Mouse (Mus musculus): ENCODE data around the gene Fus.
"Not testable (repeated sequence)": the region's sequence is repeated elsewhere in the genome, so short reads cannot be mapped to it uniquely, and the experiment has no call there.

Fus gene

DNA sequence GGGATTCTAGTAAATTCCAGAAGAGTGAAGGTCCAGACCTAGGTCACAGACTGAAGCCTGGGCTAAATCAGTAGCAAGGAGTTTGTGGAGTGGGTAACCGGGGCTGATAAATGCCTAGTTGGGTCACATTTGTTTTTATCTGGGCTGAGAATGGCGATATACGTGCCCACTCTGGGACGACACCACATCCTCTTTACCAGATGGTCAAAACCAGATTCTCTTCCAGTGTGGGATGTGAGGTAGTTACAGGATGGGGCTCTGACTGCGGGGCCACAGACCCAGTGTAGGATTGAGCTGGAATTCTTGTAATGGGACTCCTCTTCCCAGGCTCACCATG, 36.9 kb downstream of the Fus start:
- no peak for DNase-seq (ENCODE audit: inconsistent age in 2 of 2, low spot score in 1 of 2)

DNA sequence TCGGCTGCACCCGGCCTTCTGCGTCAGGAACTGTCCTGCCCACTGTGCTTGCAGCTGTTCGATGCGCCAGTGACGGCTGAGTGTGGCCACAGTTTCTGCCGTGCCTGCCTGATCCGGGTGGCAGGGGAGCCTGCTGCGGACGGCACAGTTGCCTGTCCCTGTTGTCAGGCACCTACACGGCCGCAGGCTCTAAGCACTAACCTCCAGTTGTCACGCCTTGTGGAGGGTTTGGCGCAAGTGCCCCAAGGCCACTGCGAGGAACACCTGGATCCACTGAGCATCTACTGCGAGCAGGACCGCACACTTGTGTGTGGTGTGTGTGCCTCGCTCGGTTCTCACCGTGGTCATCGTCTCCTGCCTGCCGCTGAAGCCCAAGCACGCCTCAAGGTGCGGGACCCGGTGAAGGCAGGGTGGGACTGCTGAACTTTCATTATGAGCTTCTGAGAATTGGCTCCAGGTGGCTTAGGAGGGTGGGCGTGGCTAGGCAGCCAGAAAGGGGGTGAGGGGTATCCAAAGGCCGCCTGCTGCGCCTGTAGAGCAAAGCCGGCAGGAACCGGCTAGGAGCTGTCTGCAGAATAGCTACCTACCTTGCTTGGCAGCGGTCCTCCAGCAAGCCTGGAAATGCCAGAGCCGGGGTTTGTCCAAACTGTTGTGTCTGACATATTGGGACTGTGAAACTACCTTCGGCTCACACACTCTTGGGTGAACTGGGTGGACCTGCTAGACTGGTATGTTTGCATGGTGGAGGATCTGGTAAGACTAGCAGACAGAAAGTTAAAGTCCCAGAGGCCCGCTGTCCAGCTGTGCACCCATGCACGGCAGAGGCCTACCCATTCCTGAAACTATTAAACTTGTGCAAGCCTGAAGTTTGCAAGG, 37.5 kb downstream of the Fus start:
- DNase-seq (ENCODE audit: inconsistent age in 2 of 2, low spot score in 1 of 2) = no peak

- no peak for DNase-seq (ENCODE audit: inconsistent age in 2 of 2, low spot score in 1 of 2)
Observed at GRCm38 (mm10) chr7:128006193-128006592, 38.9 kb downstream of the Fus start.

- DNase-seq (ENCODE audit: inconsistent age in 2 of 2, low spot score in 1 of 2) = no peak
Observed at GRCm38 (mm10) chr7:128009715-128010340, 42.6 kb downstream of the Fus start.

- no peak for DNase-seq (ENCODE audit: inconsistent age in 2 of 2, low spot score in 1 of 2)
Observed at GRCm38 (mm10) chr7:128012136-128012780, 45.0 kb downstream of the Fus start.

GRCm38 (mm10) chr7:128013116-128013515, 45.9 kb downstream of the Fus start:
- no peak for DNase-seq (ENCODE audit: inconsistent age in 2 of 2, low spot score in 1 of 2)

DNA sequence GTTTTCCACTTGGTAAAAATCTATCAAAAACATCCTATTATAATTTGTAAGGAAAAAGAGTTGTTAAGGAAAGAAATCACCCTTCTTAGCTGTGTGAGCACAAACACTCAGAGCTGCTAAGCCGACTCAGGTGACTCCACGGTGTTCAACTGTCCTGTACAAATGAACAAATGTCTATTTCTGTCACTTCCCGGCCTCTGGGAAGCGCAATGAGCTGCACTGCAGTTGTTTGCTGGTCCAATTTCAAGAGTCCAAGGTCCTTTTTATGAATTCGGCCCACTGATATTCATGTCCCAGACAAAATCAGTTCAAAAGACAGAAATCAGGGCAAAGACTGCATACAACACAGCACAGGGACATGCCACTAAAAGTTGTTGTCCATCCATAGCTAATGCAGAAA, 48.9 kb downstream of the Fus start:
- DNase-seq (ENCODE audit: inconsistent age in 2 of 2, low spot score in 1 of 2) = not testable (repeated sequence)

DNA sequence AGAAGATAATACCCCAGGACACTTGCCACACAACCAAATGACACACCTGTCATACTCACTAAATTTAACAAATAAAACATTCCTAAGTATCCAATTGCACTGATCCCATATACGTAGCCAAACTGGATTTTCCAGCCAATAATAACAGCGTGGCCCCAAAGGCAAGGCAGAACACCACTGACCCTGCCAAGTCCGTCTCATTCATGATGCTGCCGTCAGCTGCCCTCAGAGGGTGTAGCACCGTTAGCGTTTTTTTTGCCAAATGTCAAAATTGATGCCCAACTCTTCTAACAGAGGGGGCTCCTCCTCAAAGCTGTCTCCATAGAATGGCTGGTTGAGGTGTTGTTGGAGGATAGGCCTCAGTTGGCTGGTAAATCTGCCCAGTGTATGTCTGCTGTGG, 49.4 kb downstream of the Fus start:
- no peak for DNase-seq (ENCODE audit: inconsistent age in 2 of 2, low spot score in 1 of 2)

GRCm38 (mm10) chr7:128018275-128018674, 51.0 kb downstream of the Fus start:
- DNase-seq (ENCODE audit: inconsistent age in 2 of 2, low spot score in 1 of 2) = no peak

- DNase-seq (ENCODE audit: inconsistent age in 2 of 2, low spot score in 1 of 2) = no peak
Observed at GRCm38 (mm10) chr7:128019187-128019586, 51.9 kb downstream of the Fus start.

DNA sequence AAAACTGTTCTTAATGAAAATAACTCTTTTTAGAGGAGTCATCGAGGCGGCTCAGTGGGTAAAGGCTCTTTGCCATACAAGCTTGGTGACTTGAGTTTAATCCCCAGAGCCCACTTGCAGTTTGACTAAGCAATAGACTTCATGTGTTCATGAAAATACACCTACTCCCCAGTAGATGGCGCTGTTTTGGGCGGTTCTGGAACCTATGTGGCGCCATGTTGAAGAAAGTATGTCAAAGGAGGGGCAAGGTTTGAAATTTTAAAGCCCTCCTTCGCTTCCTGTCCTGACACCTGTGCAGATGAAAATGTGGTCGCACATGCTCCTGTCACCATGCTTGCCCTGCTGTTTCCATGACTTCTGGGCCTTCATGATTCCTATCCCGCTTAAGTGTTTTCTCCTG, 55.7 kb downstream of the Fus start:
- DNase-seq (ENCODE audit: inconsistent age in 2 of 2, low spot score in 1 of 2) = no peak

GRCm38 (mm10) chr7:128023565-128023964, 56.3 kb downstream of the Fus start:
- no peak for DNase-seq (ENCODE audit: inconsistent age in 2 of 2, low spot score in 1 of 2)

DNA sequence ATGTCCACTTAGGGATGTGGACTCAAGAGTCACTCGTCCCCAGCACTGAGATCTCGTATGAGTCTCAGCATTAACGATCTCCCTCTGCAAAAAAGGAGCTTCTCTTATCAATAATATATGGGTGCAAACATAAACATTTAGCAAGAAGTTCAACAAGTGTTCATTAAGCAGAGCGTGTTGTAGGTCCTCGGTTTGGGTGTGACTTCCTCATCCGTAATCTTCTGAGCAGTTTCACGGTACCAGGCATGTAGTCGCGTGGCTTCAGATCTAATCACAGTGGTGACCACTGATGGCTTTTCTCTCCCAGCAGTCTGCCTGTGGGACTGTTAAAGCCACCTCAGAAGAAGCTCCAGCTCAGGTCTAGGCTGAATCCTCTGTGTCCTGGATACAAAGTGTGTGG, 57.1 kb downstream of the Fus start:
- DNase-seq (ENCODE audit: inconsistent age in 2 of 2, low spot score in 1 of 2) = no peak

DNA sequence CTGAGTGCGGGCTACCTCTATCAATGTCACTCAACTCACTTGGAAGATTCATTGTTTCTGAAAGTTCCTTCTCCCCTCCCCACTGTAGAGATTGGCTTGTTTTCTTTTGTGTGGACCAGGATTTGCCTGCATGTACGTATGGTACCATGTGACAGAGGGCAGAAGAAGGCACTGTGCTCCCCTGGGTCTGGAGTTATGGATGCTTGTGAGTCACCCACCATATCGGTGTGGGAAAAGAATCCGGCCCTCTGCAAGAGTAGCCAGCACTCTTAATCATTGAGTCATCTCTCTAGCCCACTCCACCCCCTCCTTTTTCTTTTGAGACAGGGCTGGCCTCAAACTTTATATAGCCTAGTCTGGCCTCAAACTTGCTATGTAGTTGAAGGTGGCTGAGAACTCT, 57.7 kb downstream of the Fus start:
- DNase-seq (ENCODE audit: inconsistent age in 2 of 2, low spot score in 1 of 2) = peak in 1 of 2 experiments; percentile 40

- DNase-seq (ENCODE audit: inconsistent age in 2 of 2, low spot score in 1 of 2) = no peak
Observed at GRCm38 (mm10) chr7:128025381-128025780, 58.1 kb downstream of the Fus start.

- DNase-seq (ENCODE audit: inconsistent age in 2 of 2, low spot score in 1 of 2) = no peak
Observed at GRCm38 (mm10) chr7:128031403-128031976, 64.2 kb downstream of the Fus start.

GRCm38 (mm10) chr7:128032290-128032988, 65.2 kb downstream of the Fus start:
- peak; percentile 18 to 66 for DNase-seq (ENCODE audit: inconsistent age in 2 of 2, low spot score in 1 of 2)

GRCm38 (mm10) chr7:128032989-128033293, 65.7 kb downstream of the Fus start:
- no peak for DNase-seq (ENCODE audit: inconsistent age in 2 of 2, low spot score in 1 of 2)

DNA sequence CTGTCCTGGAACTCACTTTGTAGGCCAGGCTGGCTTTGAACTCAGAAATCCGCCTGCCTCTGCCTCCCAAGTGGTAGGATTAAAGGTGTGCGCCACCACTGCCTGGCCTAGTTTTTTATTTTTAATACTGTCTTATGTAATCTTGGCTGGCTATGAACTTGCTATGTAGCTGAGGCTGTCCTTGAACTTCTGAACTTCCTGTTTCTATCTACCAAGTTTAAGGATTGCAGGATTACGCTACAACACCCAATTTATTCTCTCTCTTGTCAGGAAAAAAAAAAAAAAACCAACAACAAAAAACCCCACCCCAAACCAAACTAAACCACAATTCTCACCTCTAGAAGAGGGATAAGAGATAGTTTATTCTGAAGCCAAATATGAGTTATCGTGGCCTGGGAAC, 66.4 kb downstream of the Fus start:
- no peak for DNase-seq (ENCODE audit: inconsistent age in 2 of 2, low spot score in 1 of 2)
